Comparison of ENCODE assay signal across 8 mouse cellular contexts in genomic region chr17:47694442-47694502, GRCm38 (mm10). TPM values are rescaled to one million over a fixed set of nuclear protein-coding genes. Genes with fewer than 3 reads are reported as not detected.
DNase-seq lines count a peak whose midpoint lies in the region; ATAC-seq and TF ChIP-seq lines count a peak whose summit lies in the region.
"Had no signal": no experiment of that assay in that cellular context is flagged by ENCODE, and none has a peak within 500 bp of the region (broad histone marks: within the 10 kb centered on the region; RNA-seq: fewer than 3 reads in every experiment).

Gm21981 (minus strand) TSS chr17:47694455.

- no peak for TF ChIP-seq POLR2A in limb, embryonic 14.5 days (IDR thresholded peaks at IDR 0.05; ENCODE audit: borderline replicate concordance, extremely low read depth, insufficient read depth, insufficient read length)

- TF ChIP-seq CTCF in lung, postnatal 0 days (IDR thresholded peaks at IDR 0.05) = no peak; the same call in 1 of the 2 replicates

- 0 out of 2 replicates have a peak, but pooled peaks cover under 1% of the 10 kb centered on the region for H3K4me1 ChIP-seq in lung, postnatal 0 days (ENCODE audit: insufficient read depth, low read depth, low read length)
- H3K4me1 ChIP-seq in forebrain, embryonic 12.5 days = peaks cover 24% of the 10 kb centered on the region
- 0 out of 2 replicates have a peak, but pooled peaks cover 8% of the 10 kb centered on the region for H3K4me1 ChIP-seq in limb, embryonic 14.5 days (ENCODE audit: control insufficient read depth, insufficient read depth, low read length)
- H3K4me1 ChIP-seq in stomach, embryonic 15.5 days = peaks cover 12% of the 10 kb centered on the region

- no peak for TF ChIP-seq EP300 in lung, postnatal 0 days (IDR thresholded peaks at IDR 0.05)

- peak within 1 kb of the TSS; percentile 81 for H3K4me3 ChIP-seq in lung, postnatal 0 days (ENCODE audit: low read depth, low read length)
- H3K4me3 ChIP-seq in forebrain, embryonic 12.5 days (replicated peaks) = peak within 1 kb of the TSS; percentile 79
- H3K4me3 ChIP-seq in limb, embryonic 14.5 days (replicated peaks; ENCODE audit: low read length) = peak within 1 kb of the TSS; percentile 75
- H3K4me3 ChIP-seq in stomach, embryonic 15.5 days (replicated peaks) = peak within 1 kb of the TSS; percentile 78

- no peak for ATAC-seq in lung, postnatal 0 days
- no peak for ATAC-seq in forebrain, embryonic 12.5 days (ENCODE audit: low FRiP score)
- ATAC-seq in limb, embryonic 14.5 days (ENCODE audit: low FRiP score, low read depth) = no peak
- no peak for ATAC-seq in stomach, embryonic 15.5 days (ENCODE audit: insufficient read depth, low FRiP score, low read depth)

- DNase-seq in lung, postnatal 0 days (ENCODE audit: low spot score) = no peak
- DNase-seq in lung, postnatal 36 days = no peak
- no peak for DNase-seq in limb, embryonic 14.5 days (ENCODE audit: low spot score)
- no peak for DNase-seq in layer of hippocampus, adult 18-20 months (ENCODE audit: low spot score in 2 of 2)
- no peak for DNase-seq in adrenal gland, adult 2 months

- H3K27me3 ChIP-seq in lung, postnatal 0 days (replicated peaks; ENCODE audit: insufficient read depth, low read length) = no peaks in the 10 kb centered on the region
- peaks cover 33% of the 10 kb centered on the region for H3K27me3 ChIP-seq in forebrain, embryonic 12.5 days
- no peaks in the 10 kb centered on the region for H3K27me3 ChIP-seq in limb, embryonic 14.5 days (ENCODE audit: control insufficient read depth, insufficient read depth, low read length)
- H3K27me3 ChIP-seq in stomach, embryonic 15.5 days (replicated peaks) = no peaks in the 10 kb centered on the region

- WGBS in lung, postnatal 0 days = 0% methylated on average over 3 of the region's 3 CpGs
- 0% methylated on average over 3 of the region's 3 CpGs for WGBS in forebrain, embryonic 12.5 days
- whole genome bisulfite sequencing in limb, embryonic 14.5 days = 0% methylated on average over 3 of the region's 3 CpGs
- WGBS in stomach, embryonic 15.5 days = 0% methylated on average over 3 of the region's 3 CpGs

- no peaks in the 10 kb centered on the region for H3K9me3 ChIP-seq in lung, postnatal 0 days (ENCODE audit: low read length)
- no peaks in the 10 kb centered on the region for H3K9me3 ChIP-seq in forebrain, embryonic 12.5 days
- H3K9me3 ChIP-seq in limb, embryonic 14.5 days (ENCODE audit: control insufficient read depth, low read length) = no peaks in the 10 kb centered on the region
- H3K9me3 ChIP-seq in stomach, embryonic 15.5 days = no peaks in the 10 kb centered on the region

- H3K36me3 ChIP-seq in lung, postnatal 0 days (ENCODE audit: insufficient read depth, low read length) = no peaks in the 10 kb centered on the region
- H3K36me3 ChIP-seq in forebrain, embryonic 12.5 days (replicated peaks) = peaks cover 4% of the 10 kb centered on the region; the same call in 1 of the 2 replicates
- H3K36me3 ChIP-seq in limb, embryonic 14.5 days (ENCODE audit: control insufficient read depth, insufficient read depth, low read length) = peaks cover 10% of the 10 kb centered on the region; the same call in 1 of the 2 replicates
- H3K36me3 ChIP-seq in stomach, embryonic 15.5 days = no peaks in the 10 kb centered on the region

- H3K27ac ChIP-seq in lung, postnatal 0 days (ENCODE audit: low read length) = peak within 1 kb of the TSS; percentile 62; the same call in 1 of the 2 replicates
- peak within 1 kb of the TSS; percentile 68; the same call in 1 of the 2 replicates for H3K27ac ChIP-seq in forebrain, embryonic 12.5 days
- H3K27ac ChIP-seq in limb, embryonic 14.5 days (replicated peaks; ENCODE audit: low read depth, low read length) = peak within 1 kb of the TSS; percentile 63; the same call in 1 of the 2 replicates
- peak within 1 kb of the TSS; percentile 65; the same call in 1 of the 2 replicates for H3K27ac ChIP-seq in stomach, embryonic 15.5 days

- peak within 1 kb of the TSS; percentile 62 for H3K9ac ChIP-seq in lung, postnatal 0 days (replicated peaks; ENCODE audit: low read depth)
- H3K9ac ChIP-seq in forebrain, embryonic 12.5 days = peak within 1 kb of the TSS; percentile 85
- H3K9ac ChIP-seq in limb, embryonic 14.5 days (ENCODE audit: low read depth, low read length, severe bottlenecking) = peak within 1 kb of the TSS; percentile 83
- H3K9ac ChIP-seq in stomach, embryonic 15.5 days = peak within 1 kb of the TSS; percentile 42

- H3K4me2 ChIP-seq in lung, postnatal 0 days (replicated peaks; ENCODE audit: low read depth, low read length) = peak within 1 kb of the TSS; percentile 93
- H3K4me2 ChIP-seq in forebrain, embryonic 12.5 days = peak within 1 kb of the TSS; percentile 79
- H3K4me2 ChIP-seq in limb, embryonic 14.5 days (replicated peaks; ENCODE audit: low read depth, low read length, severe bottlenecking) = peak within 1 kb of the TSS; percentile 86
- peak within 1 kb of the TSS; percentile 95 for H3K4me2 ChIP-seq in stomach, embryonic 15.5 days

RNA-seq across cellular contexts. Expression of gene Gm21981, which starts in this region (rescaled TPM):
- 0.18 and 0.42 TPM in 2 replicates for polyA plus RNA-seq in lung, postnatal 0 days (2015; fragmentation: Nextera tagmentation; extraction: Ambion mirVana)
- 0.40 and 0.60 TPM in 2 replicates for polyA plus RNA-seq in forebrain, embryonic 12.5 days (2016; fragmentation: Nextera tagmentation; extraction: Ambion mirVana)
- 2.6 and 3.0 TPM in 2 replicates for polyA plus RNA-seq in limb, embryonic 14.5 days (2012; rRNA removed)
- 1.3 and 1.7 TPM in 2 replicates for polyA plus RNA-seq in limb, embryonic 14.5 days (2014; fragmentation: Nextera tagmentation; extraction: Ambion mirVana)
- 0.19 and 0.27 TPM in 2 replicates for polyA plus RNA-seq in stomach, embryonic 15.5 days (2015; fragmentation: Nextera tagmentation; extraction: Ambion mirVana)
- total RNA-seq in layer of hippocampus, adult 18-20 months (2021) = 1 to 10 TPM; 4.3 to 4.7 TPM
- total RNA-seq in adrenal gland, adult 2 months (2021) = under 1 TPM; 0.43 to 0.86 TPM
- polyA plus RNA-seq in adrenal gland, adult 2 months (2012; rRNA removed) = 0.44 and 1.1 TPM in 2 replicates
- polyA plus RNA-seq: inflammation-experienced regulatory T-cells, adult 6 months had no signal
